Mouse (Mus musculus) stomach, postnatal 0 days (tissue): ENCODE measurements at regions not wholly inside any gene's neighbourhood (a gene's known extent, or its start where the extent isn't known, plus 50 kb on each side); places are given as distances from the start of the nearest gene placed in this dataset.

Experiments used
- ATAC-seq: fragments of 200-750 bp; cut with Nextera tagmentation; 2 replicates; pipeline ENCODE4 v1.8.0; 2017; ENCODE audit not compliant: low FRiP score, low TSS enrichment
- DNase-seq: peaks from one replicate; pipeline ENCODE4 v3.0.0-alpha.2; 2016; ENCODE audit warnings: low spot score
- H3K27ac ChIP-seq: fragments of 300-500 bp; sonication (generic); replicated peaks from 2 replicates; pipeline ENCODE4 v1.5.1; 2014; ENCODE audit warnings: mild to moderate bottlenecking, control low read depth
- H3K27me3 ChIP-seq: fragments of 300-500 bp; sonication (generic); 2 replicates; pipeline ENCODE4 v1.6.1; 2014; ENCODE audit warnings: low read length; ENCODE audit not compliant: control insufficient read depth, insufficient read depth
- H3K36me3 ChIP-seq: fragments of 300-500 bp; sonication (generic); 2 replicates; pipeline ENCODE4 v1.6.1; 2014; ENCODE audit warnings: low read length, mixed read lengths; ENCODE audit not compliant: control insufficient read depth, insufficient read depth
- H3K4me1 ChIP-seq: fragments of 300-500 bp; sonication (generic); replicated peaks from 2 replicates; pipeline ENCODE4 v1.6.1; 2014; ENCODE audit warnings: antibody characterized with exemption; ENCODE audit not compliant: control insufficient read depth, insufficient read depth
- H3K4me2 ChIP-seq: fragments of 300-500 bp; sonication (generic); replicated peaks from 2 replicates; pipeline ENCODE4 v1.6.1; 2014; ENCODE audit warnings: low read depth, mild to moderate bottlenecking, control low read depth, moderate library complexity
- H3K4me3 ChIP-seq: fragments of 300-500 bp; sonication (generic); 2 replicates; pipeline ENCODE4 v1.5.1; 2014; ENCODE audit warnings: low read depth, low read length, control low read depth
- H3K9ac ChIP-seq: fragments of 300-500 bp; sonication (generic); 2 replicates; pipeline ENCODE4 v1.6.1; 2014; ENCODE audit warnings: mild to moderate bottlenecking, low read length, control low read depth, mixed read lengths
- H3K9me3 ChIP-seq: fragments of 300-500 bp; sonication (generic); 2 replicates; pipeline ENCODE4 v1.6.1; 2016; ENCODE audit warnings: low read length; ENCODE audit not compliant: control insufficient read depth
- CTCF ChIP-seq: IDR thresholded peaks from 2 replicates; pipeline ENCODE4 v1.5.1; 2016; ENCODE audit warnings: antibody characterized with exemption, low read depth, mild to moderate bottlenecking, moderate library complexity
- EP300 ChIP-seq: optimal IDR thresholded peaks from 2 replicates; pipeline ENCODE3; 2016; ENCODE audit warnings: antibody characterized with exemption
- WGBS: fragments of 180-500 bp; shearing (Covaris S2); extraction: QIAGEN DNeasy Blood & Tissue Kit; methylation state at CpG from one replicate; pipeline ENCODE4 v1.1.7; 2014; 5-methylcytosine and 5-hydroxymethylcytosine counted together

DNA sequence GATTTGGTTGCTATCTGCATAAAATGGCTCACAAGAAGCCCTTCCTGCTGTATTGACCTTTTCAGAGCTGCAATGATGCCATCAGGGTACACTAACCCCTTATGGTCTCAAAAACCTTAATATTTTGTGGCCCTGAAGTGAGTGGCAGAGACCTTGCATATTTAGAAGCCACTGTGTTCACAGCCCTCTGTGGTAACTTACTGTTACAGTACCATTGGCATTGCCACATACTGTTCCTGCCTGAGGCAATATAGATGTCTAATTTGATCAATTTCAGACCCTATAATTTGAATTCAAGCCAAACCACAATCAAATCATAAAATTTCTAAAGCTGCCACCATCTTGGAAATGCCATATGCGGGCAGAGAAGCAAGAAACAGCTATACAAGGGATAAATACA lies 198.5 kb downstream of the Spry2 start:
- H3K27me3 ChIP-seq, result no peaks in the 10 kb centered on the region
- DNase-seq, result no peak
- H3K4me2 ChIP-seq, result no peak overlapping the region
- no peaks in the 10 kb centered on the region for H3K4me1 ChIP-seq
- H3K4me3 ChIP-seq, result no peak overlapping the region
- TF ChIP-seq EP300 (no peak), CTCF (no peak)
- 91% methylated on average over 1 of the region's 1 CpGs for WGBS
- no peak overlapping the region for H3K27ac ChIP-seq
- H3K9me3 ChIP-seq, result no peaks in the 10 kb centered on the region
- no peak for ATAC-seq
- no peak overlapping the region for H3K9ac ChIP-seq
- H3K36me3 ChIP-seq, result no peaks in the 10 kb centered on the region

- no peaks in the 10 kb centered on the region for H3K9me3 ChIP-seq
- H3K9ac ChIP-seq, result no peak overlapping the region
- no peak overlapping the region for H3K27ac ChIP-seq
- no peak overlapping the region for H3K4me2 ChIP-seq
- no peak for DNase-seq
- 83% methylated on average over 13 of the region's 13 CpGs for WGBS
- H3K4me1 ChIP-seq, result no peaks in the 10 kb centered on the region
- no peaks in the 10 kb centered on the region for H3K27me3 ChIP-seq
- no peak for TF ChIP-seq EP300
- no peak for TF ChIP-seq CTCF
- ATAC-seq, result no peak
- H3K36me3 ChIP-seq, result no peaks in the 10 kb centered on the region
- no peak overlapping the region for H3K4me3 ChIP-seq
These were observed 199.2 kb downstream of the Spry2 start for GRCm38 (mm10) chr14:105697398-105697797.

DNA sequence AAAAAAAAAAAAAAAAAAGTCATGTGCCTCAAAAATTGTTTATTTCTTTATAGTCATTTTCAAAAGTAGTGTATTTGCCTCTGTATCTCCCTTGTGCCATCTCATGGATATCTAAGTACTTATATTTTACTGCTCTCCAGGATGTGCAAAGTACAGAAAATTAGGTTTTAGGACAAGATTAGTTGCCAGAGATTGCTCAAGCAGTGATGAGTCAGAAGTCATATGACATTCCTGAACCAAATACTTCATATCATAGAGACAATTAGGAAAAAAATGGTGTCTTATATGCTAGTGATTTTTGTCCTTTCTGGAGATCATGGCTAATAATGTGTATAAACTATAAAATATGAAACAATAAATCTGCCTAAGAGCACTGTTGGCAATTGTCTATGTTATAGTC lies 201.7 kb downstream of the Spry2 start:
- no peak for DNase-seq
- Histone ChIP-seq H3K4me1 (no peaks in the 10 kb centered on the region), H3K4me3 (no peak overlapping the region), H3K9ac (no peak overlapping the region), H3K36me3 (no peaks in the 10 kb centered on the region), H3K27ac (no peak overlapping the region), H3K27me3 (no peaks in the 10 kb centered on the region), H3K9me3 (no peaks in the 10 kb centered on the region), H3K4me2 (no peak overlapping the region)
- no peak for ATAC-seq
- TF ChIP-seq CTCF, result no peak
- no peak for TF ChIP-seq EP300

DNA sequence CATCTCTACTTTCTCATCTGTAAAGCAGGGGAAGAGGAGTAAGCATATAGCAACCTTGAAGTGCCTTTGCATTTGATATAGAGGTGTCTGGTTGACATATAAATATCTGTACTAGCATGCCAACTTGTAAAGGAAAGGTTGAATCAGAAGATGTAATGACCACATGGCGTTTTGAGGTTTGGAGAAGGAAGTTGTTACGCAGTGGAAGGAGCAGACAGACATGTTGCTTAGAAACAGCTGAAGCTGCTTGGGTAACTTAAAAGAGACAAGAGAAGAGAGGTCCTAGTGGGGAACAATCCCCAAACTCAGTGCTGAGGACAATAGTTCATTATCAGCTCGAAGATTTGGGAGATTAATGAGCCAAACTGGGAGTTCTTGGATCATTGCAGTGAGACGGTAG lies 202.9 kb downstream of the Spry2 start:
- DNase-seq, result no peak
- Histone ChIP-seq H3K27me3 (no peaks in the 10 kb centered on the region), H3K4me1 (no peaks in the 10 kb centered on the region), H3K36me3 (no peaks in the 10 kb centered on the region), H3K9me3 (no peaks in the 10 kb centered on the region), H3K4me3 (no peak overlapping the region), H3K4me2 (no peak overlapping the region), H3K9ac (no peak overlapping the region), H3K27ac (no peak overlapping the region)
- 77% methylated on average over 4 of the region's 4 CpGs for WGBS
- TF ChIP-seq CTCF (no peak), EP300 (no peak)
- ATAC-seq, result no peak

GRCm38 (mm10) chr14:105684826-105685465 lies 211.7 kb downstream of the Spry2 start:
- WGBS, result 40% methylated on average over 11 of the region's 11 CpGs
- TF ChIP-seq EP300 (no peak), CTCF (no peak)
- DNase-seq, result peak; percentile 28
- no peak overlapping the region for H3K27ac ChIP-seq
- ATAC-seq, result peak; percentile 80
- no peaks in the 10 kb centered on the region for H3K9me3 ChIP-seq
- H3K4me2 ChIP-seq, result no peak overlapping the region
- no peaks in the 10 kb centered on the region for H3K27me3 ChIP-seq
- H3K36me3 ChIP-seq, result no peaks in the 10 kb centered on the region
- no peaks in the 10 kb centered on the region for H3K4me1 ChIP-seq
- no peak overlapping the region for H3K9ac ChIP-seq
- H3K4me3 ChIP-seq, result no peak overlapping the region

DNA sequence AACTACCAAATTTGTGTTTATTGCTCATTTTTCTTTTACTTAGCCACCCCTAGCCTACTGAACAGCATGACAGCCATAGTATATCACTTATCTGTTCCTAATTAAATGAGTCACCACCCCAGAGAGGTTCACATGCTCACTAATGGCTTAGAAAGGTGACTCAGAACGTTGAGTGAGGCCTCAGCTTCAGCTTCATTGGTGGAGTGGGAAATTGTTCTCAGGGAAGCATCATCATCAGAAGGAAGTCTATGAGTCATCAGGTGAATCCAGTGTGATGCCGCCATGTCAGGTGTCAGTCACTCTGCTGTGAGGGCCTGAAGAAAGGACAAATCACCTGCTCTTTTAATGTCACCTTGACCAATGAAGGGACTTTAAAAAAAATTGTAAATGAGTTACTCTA lies 212.3 kb downstream of the Spry2 start:
- WGBS, result 53% methylated on average over 2 of the region's 2 CpGs
- ATAC-seq (peak; percentile 84), DNase-seq (no peak)
- Histone ChIP-seq H3K9me3 (no peaks in the 10 kb centered on the region), H3K9ac (no peak overlapping the region), H3K4me3 (no peak overlapping the region), H3K36me3 (no peaks in the 10 kb centered on the region), H3K4me2 (no peak overlapping the region), H3K27ac (no peak overlapping the region), H3K4me1 (no peaks in the 10 kb centered on the region), H3K27me3 (no peaks in the 10 kb centered on the region)
- no peak for TF ChIP-seq EP300
- TF ChIP-seq CTCF, result no peak
